Mouse (Mus musculus): ENCODE measurements around the gene Camta2. TPM values are rescaled to one million over a fixed set of nuclear protein-coding genes. Genes with fewer than 3 reads are reported as not detected.

Camta2 gene
- polyA plus RNA-seq (2012; rRNA removed; ENCODE audit: low replicate concordance), result 51.1 and 76.0 TPM in 2 replicates

DNA sequence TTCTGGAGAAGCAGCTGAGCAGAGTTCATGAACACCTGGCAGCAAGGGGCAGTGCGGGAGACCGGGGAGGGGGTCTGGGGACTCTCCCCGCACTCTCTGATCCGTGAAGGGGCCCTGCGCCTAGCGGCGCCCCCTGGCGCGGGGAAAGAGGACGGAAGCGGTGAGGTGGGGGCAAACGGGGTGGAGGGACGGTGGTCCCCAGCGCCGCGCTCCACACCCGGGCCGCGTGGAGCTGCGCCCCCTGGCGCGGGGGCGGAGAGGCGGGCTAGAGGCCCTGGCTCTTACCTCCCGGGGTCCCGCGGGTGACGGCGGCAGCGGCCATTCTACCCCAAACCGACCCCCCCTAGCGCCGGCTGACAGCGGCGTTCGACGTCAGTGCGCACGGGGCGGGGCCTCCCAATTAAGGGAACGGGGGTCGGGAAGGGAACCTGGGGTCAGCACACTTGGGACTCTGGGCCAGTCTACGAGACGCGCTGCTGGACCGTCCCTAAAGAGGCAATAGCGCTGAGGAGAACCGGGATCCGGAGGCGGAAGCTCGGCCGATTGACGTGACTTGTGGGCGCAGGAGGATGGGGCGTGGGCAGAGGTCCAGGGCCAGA lies at the start of gene Camta2:
TSS of gene Camta2 (minus strand) at position 505 of the 599 bp plus-strand sequence.

DNA sequence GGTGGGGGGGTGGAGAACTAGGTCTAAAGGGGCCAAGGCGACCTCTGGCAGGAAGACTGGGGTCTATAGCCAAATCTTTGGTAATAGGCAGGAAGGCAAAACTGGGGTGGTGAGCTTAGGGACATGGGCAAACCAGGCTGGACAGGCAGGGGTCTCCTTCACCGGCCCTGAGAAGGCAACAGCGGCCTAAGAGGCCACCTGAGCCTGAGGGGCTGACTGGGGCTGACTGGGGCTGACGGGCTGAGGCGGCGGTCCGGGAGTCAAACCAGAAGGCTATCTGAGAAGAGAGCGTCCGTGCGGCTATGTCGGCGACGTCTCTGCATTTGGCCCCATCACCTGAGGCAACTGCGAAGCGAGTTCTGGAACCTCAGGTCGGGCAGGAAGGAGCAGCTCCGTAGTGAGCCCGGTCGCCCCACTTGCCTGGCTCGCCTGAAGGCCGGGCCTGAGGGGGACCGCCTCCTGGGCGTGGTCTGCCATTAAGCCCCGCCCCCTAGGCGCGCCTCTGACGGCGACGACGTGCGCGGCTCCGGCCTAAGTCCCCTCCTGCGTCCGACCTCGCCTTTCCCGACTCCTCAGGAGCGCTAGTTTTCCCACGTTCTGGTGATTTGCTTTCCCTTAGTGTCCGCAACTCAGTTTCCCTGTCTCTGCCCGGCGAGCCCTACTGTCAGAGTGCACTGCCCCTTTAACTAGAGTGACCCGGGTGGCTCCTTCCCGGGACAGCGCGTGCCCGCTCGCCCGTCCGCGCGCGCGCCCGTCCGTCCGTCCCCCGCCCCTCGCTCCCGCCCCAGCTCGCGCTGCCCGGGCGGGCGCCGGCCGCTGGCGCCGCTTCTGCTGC lies 12.0 kb upstream of the Camta2 start, which contains the start of the genes Inca1 and Kif1c:
TSS of gene Inca1 (minus strand) at position 434 of the 835 bp plus-strand sequence.
TSS of gene Kif1c (plus strand) at position 827 of the 835 bp plus-strand sequence.

DNA sequence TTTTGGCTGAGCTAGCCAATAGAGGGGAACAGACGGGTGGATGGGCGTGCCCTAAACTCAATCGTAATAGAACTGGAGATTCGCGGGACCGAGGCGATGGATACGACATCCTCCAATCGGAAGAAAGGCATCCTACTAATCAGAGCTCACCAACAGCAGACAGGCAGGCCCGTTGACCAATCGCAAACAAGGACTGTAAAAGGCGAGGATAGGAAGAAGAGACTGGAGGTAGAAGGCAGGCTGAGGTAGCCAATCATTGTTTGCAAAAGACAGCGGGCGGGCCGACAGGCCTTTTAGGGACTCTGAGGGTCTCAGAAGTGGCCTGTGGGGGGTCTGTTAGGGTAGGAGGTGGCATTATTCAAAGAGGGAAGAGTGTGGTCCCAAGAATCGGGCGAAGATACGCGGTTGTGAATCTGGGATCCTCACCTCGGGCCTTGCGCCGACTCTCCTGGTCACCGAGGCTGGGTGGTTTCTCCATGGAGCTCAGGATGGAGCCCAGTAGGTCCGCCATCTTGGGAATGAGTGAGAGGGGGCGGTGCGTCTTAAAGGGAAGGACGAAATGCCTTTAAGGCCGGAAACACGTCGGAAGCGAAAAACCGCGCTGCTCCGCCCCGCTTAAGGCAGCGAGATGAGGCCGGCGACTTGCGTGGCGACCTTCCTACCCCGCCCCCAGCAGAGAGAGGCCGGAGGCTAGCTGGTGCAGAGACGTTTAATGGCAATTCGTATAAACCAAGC lies 19.0 kb downstream of the Camta2 start, which contains the start of gene Spag7:
TSS of gene Spag7 (minus strand) at position 646 of the 735 bp plus-strand sequence.

DNA sequence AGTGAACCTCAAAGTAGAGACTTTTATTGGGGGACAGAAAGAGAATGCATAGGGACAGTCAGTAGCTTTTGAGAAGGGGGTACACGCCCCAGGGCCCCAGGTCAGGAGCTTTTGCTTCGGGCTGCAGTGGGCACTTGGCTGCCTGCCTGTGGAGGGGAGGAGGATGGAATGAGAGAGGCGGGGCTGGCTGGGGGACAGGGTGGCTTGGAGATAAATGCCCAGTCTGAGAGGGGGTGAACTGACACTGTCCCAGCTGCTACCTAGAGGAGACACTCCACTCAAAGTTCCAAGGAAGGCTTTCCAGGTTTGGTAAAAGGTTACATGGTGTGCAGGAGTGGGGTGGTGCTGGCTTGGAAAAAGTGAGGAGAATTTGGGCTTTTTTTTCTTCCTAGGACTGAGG lies 30.9 kb downstream of the Camta2 start, which contains the start of gene Eno3:
TSS of gene Eno3 (plus strand) at position 239 of the 400 bp plus-strand sequence.

DNA sequence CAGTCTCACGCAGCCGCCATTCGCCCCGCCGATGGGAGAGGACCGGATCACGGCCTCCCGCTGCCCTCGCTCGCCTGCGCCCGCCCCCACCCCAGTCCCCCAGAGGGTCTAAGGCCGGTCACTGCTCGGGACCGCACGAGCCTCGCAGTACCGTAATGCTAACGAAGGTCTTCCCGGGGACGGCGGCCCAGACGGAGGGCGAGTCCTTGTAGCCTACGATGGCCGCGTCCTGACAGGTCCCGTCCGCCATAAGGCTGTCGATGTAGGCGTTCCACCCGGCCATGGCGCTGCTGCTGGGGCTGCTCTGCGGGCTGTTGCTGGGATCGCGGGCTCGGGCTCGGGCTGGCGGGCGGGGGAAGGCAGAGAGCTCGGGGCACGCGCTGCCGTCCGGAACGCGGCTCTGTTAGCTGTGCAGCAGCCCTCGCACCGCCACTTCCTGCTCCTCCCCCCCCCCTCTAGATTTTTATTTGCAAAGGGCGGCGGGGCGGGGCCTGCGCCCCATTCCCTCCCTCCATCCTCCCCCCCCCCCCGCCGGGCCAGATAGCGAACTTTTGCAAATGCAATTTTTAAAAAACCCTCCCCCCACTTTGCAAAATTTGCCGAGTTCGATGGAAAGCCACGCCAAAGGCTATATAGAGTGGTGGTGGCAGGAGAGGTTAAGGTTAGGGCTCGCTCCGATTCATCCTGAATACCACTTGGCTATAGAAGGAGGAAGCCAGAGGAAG lies 33.5 kb downstream of the Camta2 start, which contains the start of gene Pfn1:
TSS of gene Pfn1 (minus strand) at position 447 of the 725 bp plus-strand sequence.

DNA sequence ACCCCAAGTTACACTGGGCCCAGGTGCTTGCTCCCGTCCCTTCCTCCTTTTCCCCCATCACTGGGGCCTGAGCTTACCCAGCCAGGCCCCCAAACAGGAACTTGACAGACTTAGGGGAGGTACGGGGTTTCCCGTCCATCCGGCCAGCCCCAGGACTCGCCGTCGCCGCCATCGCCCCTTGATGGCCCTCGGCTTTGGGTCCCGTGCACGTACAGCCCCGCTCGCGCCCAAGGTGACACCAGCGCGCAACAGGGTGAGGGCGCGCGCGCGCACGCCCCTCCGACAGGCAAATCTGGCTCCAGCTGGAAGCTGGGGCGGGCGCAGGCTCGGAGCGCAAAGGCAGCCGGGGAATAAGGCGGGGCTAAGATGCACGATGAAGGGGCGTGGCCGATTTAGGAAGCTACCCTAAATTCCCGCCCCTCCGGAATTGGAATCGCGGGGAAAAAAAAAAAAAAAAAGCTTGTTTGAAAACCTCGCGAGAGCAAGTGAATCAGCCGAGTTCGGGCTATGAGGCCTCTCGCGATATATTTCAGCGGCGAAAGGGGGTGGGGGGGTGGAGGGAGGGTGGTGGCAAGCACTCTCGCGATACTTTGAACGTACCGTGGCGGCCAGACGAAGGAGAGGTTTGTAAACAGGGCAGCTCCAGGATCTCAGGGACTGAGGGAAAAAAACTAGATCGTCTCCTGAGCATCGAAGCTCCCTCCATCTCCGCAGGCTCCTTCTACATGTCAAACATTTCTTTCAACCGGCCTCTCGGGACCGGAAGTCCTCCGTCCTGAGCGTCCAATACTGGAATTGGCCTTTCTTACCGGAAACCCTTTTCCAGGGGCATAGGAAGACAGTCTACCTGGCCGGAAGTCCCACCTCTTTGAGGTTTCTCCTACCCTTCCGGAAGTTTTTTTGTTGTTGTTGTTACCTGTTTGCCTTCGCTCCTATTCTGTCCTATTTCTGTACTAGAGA lies 40.9 kb downstream of the Camta2 start, which contains the start of the genes Rnf167 and Slc25a11:
TSS of gene Rnf167 (plus strand) at position 545 of the 960 bp plus-strand sequence.
TSS of gene Slc25a11 (minus strand) at position 789 of the 960 bp plus-strand sequence.

DNA sequence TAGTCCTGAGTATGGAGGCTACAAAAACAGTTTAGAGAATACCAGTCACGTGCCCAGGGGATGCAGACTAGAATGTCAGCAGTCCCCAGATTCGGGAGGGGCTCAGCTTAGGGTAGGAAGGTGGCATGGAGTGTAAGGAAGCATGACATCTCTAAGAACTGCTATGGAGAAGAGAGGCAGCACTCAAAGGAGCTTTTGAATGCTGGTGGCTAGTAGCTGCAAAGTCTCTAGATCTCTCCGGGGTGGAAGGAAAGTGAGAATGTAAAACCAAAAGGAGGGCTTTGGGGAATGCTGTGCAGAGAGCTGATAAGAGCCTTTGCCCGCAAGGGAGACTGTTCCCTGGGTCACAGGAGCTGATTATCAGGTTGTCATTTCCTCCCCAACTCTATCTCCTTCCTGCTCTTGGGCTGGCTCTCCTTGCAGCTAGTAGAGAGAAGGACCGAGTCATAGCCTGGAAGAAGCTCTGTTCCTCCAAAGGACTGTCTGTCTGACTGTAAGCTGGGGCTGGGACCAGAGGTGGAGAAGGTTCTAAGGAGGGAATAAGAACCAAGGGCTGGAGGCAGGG lies 49.1 kb downstream of the Camta2 start, which contains the start of gene Gp1ba:
TSS of gene Gp1ba (plus strand) at position 409 of the 565 bp plus-strand sequence.

Other genes with a start within 250 kb of the Camta2 start
- 11.7 and 19.4 TPM in 2 replicates for gene Med11, start 236.2 kb downstream of the Camta2 start, polyA plus RNA-seq (2012; rRNA removed; ENCODE audit: low replicate concordance)
- gene Zmynd15, start 228.7 kb downstream of the Camta2 start, polyA plus RNA-seq (2012; rRNA removed; ENCODE audit: low replicate concordance), result 4.5 and 7.0 TPM in 2 replicates
- gene Cxcl16, start 228.1 kb downstream of the Camta2 start, polyA plus RNA-seq (2012; rRNA removed; ENCODE audit: low replicate concordance), result 19.4 and 41.0 TPM in 2 replicates
- 330 and 792 TPM in 2 replicates for gene Tm4sf5, start 182.9 kb downstream of the Camta2 start, polyA plus RNA-seq (2012; rRNA removed; ENCODE audit: low replicate concordance)
- 0.18 TPM in 1 of 2 replicates, not detected in the other for gene Vmo1, start 173.5 kb downstream of the Camta2 start, polyA plus RNA-seq (2012; rRNA removed; ENCODE audit: low replicate concordance)
- 6.6 and 27.0 TPM in 2 replicates for gene Gltpd2, start 168.9 kb downstream of the Camta2 start, polyA plus RNA-seq (2012; rRNA removed; ENCODE audit: low replicate concordance)
- 220 and 329 TPM in 2 replicates for gene Psmb6, start 162.7 kb downstream of the Camta2 start, polyA plus RNA-seq (2012; rRNA removed; ENCODE audit: low replicate concordance)
- gene Gm40193, start 155.2 kb downstream of the Camta2 start, polyA plus RNA-seq (2012; rRNA removed; ENCODE audit: low replicate concordance), result not detected in 2 replicates
- 16.7 and 17.7 TPM in 2 replicates for gene Pld2, start 148.0 kb downstream of the Camta2 start, polyA plus RNA-seq (2012; rRNA removed; ENCODE audit: low replicate concordance)
- gene Mink1, start 125.2 kb downstream of the Camta2 start, polyA plus RNA-seq (2012; rRNA removed; ENCODE audit: low replicate concordance), result 42.1 and 67.8 TPM in 2 replicates
- not detected in 2 replicates for gene 4930544D05Rik, start 72.3 kb downstream of the Camta2 start, polyA plus RNA-seq (2012; rRNA removed; ENCODE audit: low replicate concordance)
- gene Chrne, start 68.9 kb downstream of the Camta2 start, polyA plus RNA-seq (2012; rRNA removed; ENCODE audit: low replicate concordance), result 0.13 TPM in 1 of 2 replicates, not detected in the other
- gene Gp1ba, start 49.0 kb downstream of the Camta2 start, polyA plus RNA-seq (2012; rRNA removed; ENCODE audit: low replicate concordance), result 0.05 TPM in 1 of 2 replicates, not detected in the other
- 93.4 and 152 TPM in 2 replicates for gene Rnf167, start 40.9 kb downstream of the Camta2 start, polyA plus RNA-seq (2012; rRNA removed; ENCODE audit: low replicate concordance)
- gene Slc25a11, start 40.6 kb downstream of the Camta2 start, polyA plus RNA-seq (2012; rRNA removed; ENCODE audit: low replicate concordance), result 108 and 218 TPM in 2 replicates
- gene Pfn1, start 33.5 kb downstream of the Camta2 start, polyA plus RNA-seq (2012; rRNA removed; ENCODE audit: low replicate concordance), result 3,237 and 8,074 TPM in 2 replicates
- gene Eno3, start 30.9 kb downstream of the Camta2 start, polyA plus RNA-seq (2012; rRNA removed; ENCODE audit: low replicate concordance), result 4.4 and 6.7 TPM in 2 replicates
- 6.5 and 20.4 TPM in 2 replicates for gene Spag7, start 18.7 kb downstream of the Camta2 start, polyA plus RNA-seq (2012; rRNA removed; ENCODE audit: low replicate concordance)
- 0.59 and 2.1 TPM in 2 replicates for gene Inca1, start 12.1 kb upstream of the Camta2 start, polyA plus RNA-seq (2012; rRNA removed; ENCODE audit: low replicate concordance)
- 40.9 and 70.4 TPM in 2 replicates for gene Kif1c, start 12.4 kb upstream of the Camta2 start, polyA plus RNA-seq (2012; rRNA removed; ENCODE audit: low replicate concordance)
- 0.83 and 1.2 TPM in 2 replicates for gene Zfp3, start 76.1 kb upstream of the Camta2 start, polyA plus RNA-seq (2012; rRNA removed; ENCODE audit: low replicate concordance)
- gene Scimp, start 124.5 kb upstream of the Camta2 start, polyA plus RNA-seq (2012; rRNA removed; ENCODE audit: low replicate concordance), result 0.18 and 0.90 TPM in 2 replicates
- gene Rabep1, start 156.7 kb upstream of the Camta2 start, polyA plus RNA-seq (2012; rRNA removed; ENCODE audit: low replicate concordance), result 1.6 and 1.9 TPM in 2 replicates

Data from duodenum, adult 2 months (tissue).